Mouse (Mus musculus): ENCODE data around the gene Slc39a11. TPM values are rescaled to one million over a fixed set of nuclear protein-coding genes. Genes with fewer than 3 reads are reported as not detected.
"Not testable (repeated sequence)": the region's sequence is repeated elsewhere in the genome, so short reads cannot be mapped to it uniquely, and the experiment has no call there.

Gene Slc39a11
- polyA plus RNA-seq, 1 experiment from 2014 or later, result 25.4 TPM

DNA sequence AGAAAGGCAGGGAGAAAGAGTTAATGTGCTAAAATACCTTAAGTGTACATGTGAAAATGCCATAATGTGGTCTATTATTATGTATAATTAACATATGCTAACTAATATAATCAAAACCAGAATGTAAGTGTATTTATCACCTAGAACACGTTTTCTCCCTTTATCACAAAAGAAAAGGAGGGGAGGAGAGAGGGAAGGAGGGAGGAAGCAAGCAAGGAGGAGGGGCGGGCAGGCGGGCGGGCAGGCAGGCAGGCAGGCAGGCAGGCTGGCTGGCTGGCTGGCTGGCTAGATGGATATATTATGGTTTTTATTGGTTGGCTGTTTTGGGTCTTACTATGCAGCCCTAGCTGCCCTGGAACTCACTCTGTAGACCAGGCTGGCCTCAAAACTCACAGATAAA, 19.8 kb upstream of the Slc39a11 start:
- WGBS, result 81% methylated on average over 4 of the region's 4 CpGs
- Histone ChIP-seq H3K9me3 (ENCODE audit: low read length) (no peaks in the 10 kb centered on the region), H3K36me3 (ENCODE audit: insufficient read depth, low read length) (peaks cover 24% of the 10 kb centered on the region), H3K27me3 (ENCODE audit: insufficient read depth, low read length) (no peaks in the 10 kb centered on the region), H3K4me3 (ENCODE audit: low read length) (no peak overlapping the region), H3K4me1 (ENCODE audit: insufficient read depth, low read length) (peaks cover 25% of the 10 kb centered on the region), H3K27ac (ENCODE audit: low read length) (no peak overlapping the region), H3K9ac (replicated peaks; ENCODE audit: low read length) (no peak overlapping the region), H3K4me2 (replicated peaks; ENCODE audit: low read depth, low read length) (no peak overlapping the region)
- no peak for ATAC-seq (ENCODE audit: low FRiP score, low TSS enrichment)

DNA sequence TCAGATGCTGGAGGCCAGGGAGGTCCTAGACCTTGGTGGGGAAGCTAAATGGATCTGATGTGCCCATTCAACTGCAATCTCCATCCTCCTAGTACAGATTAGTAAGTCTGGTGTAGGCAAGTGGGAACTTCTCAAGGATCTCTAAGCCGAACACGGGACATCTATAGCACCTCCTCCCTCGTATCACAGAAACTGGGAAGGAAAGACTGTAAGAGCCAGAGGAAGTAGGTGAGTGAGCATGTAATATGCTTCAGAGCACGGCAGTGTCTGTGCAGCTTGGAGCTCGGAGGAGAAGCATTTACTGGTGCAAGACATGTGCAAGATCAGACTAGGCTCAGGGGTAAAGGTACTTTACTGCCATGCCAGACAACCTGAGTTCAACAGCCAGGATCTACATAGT, 19.0 kb upstream of the Slc39a11 start:
- ATAC-seq (ENCODE audit: low FRiP score, low TSS enrichment), result no peak
- Histone ChIP-seq H3K4me3 (ENCODE audit: low read length) (no peak overlapping the region), H3K4me1 (ENCODE audit: insufficient read depth, low read length) (peaks cover 25% of the 10 kb centered on the region), H3K9me3 (ENCODE audit: low read length) (no peaks in the 10 kb centered on the region), H3K36me3 (ENCODE audit: insufficient read depth, low read length) (peaks cover 28% of the 10 kb centered on the region), H3K9ac (replicated peaks; ENCODE audit: low read length) (no peak overlapping the region), H3K4me2 (replicated peaks; ENCODE audit: low read depth, low read length) (no peak overlapping the region), H3K27me3 (ENCODE audit: insufficient read depth, low read length) (no peaks in the 10 kb centered on the region), H3K27ac (ENCODE audit: low read length) (no peak overlapping the region)
- WGBS, result 77% methylated on average over 5 of the region's 5 CpGs

DNA sequence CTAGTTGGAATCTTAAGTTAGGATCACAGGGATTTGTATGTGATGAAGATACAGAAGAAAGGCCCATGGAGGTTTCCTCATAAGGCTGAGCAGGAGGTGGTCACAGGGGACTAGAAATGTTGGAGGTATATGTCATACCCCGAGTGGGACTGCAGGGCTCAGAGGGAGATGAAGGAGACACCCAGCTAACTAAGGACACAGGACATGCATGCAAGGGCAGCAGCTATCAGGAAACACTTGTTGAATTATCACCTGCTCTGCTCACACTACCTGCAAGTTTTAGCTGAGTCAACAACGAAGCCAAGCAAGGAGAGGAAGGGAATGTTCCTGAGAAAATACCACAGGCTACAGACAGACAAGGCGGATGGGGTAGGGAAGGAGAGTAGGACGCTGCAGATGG, 17.8 kb upstream of the Slc39a11 start:
- H3K9ac ChIP-seq (replicated peaks; ENCODE audit: low read length), result 0 out of 2 replicates have a peak overlapping the region, but pooled peaks have one; percentile 13
- H3K4me2 ChIP-seq (replicated peaks; ENCODE audit: low read depth, low read length), result no peak overlapping the region
- no peaks in the 10 kb centered on the region for H3K9me3 ChIP-seq (ENCODE audit: low read length)
- peak overlapping the region; percentile 87 for H3K27ac ChIP-seq (ENCODE audit: low read length)
- peaks cover 25% of the 10 kb centered on the region for H3K4me1 ChIP-seq (ENCODE audit: insufficient read depth, low read length)
- peak; percentile 35; the same call in 1 of the 2 replicates for ATAC-seq (ENCODE audit: low FRiP score, low TSS enrichment)
- no peaks in the 10 kb centered on the region for H3K27me3 ChIP-seq (ENCODE audit: insufficient read depth, low read length)
- peaks cover 24% of the 10 kb centered on the region for H3K36me3 ChIP-seq (ENCODE audit: insufficient read depth, low read length)
- no peak overlapping the region for H3K4me3 ChIP-seq (ENCODE audit: low read length)
- 81% methylated on average over 4 of the region's 4 CpGs for WGBS

DNA sequence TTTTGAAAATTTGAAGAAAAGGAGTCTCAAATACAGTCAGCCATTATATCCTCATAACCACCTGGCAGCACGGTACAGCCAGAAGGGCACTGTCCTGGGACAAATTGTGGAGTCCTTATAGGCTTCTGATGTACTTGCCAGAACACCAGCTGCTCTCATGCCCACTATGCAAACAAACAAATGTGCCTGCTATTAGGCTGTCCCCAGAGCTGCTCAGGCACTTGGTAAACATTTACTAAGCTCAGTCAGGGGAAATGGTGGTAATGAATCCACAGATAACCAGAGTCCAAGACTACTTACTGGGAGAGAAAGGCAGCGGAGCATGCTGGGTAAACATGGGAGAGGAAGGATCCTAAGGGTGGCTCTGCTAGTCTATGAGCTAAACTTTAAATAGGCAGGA, 17.2 kb upstream of the Slc39a11 start:
- peak; percentile 92 for ATAC-seq (ENCODE audit: low FRiP score, low TSS enrichment)
- H3K9ac ChIP-seq (replicated peaks; ENCODE audit: low read length), result no peak overlapping the region
- H3K27me3 ChIP-seq (ENCODE audit: insufficient read depth, low read length), result no peaks in the 10 kb centered on the region
- peaks cover 26% of the 10 kb centered on the region for H3K36me3 ChIP-seq (ENCODE audit: insufficient read depth, low read length)
- H3K4me2 ChIP-seq (replicated peaks; ENCODE audit: low read depth, low read length), result peak overlapping the region; percentile 23; the same call in 1 of the 2 replicates
- no peaks in the 10 kb centered on the region for H3K9me3 ChIP-seq (ENCODE audit: low read length)
- 51% methylated on average over 2 of the region's 2 CpGs for WGBS
- peak overlapping the region; percentile 87 for H3K27ac ChIP-seq (ENCODE audit: low read length)
- H3K4me3 ChIP-seq (ENCODE audit: low read length), result no peak overlapping the region
- H3K4me1 ChIP-seq (ENCODE audit: insufficient read depth, low read length), result peaks cover 25% of the 10 kb centered on the region

DNA sequence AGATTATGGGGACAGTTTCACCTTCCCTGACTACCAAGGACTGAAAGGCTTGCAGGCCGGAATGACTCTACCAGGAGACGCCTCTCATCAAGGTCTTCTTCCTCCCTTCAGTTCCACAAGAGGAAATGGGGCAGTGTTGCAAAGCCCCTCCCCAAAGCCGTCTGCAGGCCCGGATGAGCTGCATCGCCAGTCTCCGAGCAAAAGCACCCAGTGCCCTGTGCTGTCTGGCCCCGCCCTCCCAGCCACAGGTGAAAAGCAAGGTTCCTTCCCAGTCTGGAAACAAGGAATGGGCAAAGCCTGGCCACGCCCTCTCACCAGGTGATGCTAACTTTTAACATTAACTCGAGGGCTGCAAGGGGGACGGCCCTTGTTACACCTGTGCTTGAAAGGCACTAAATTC, 16.8 kb upstream of the Slc39a11 start:
- Histone ChIP-seq H3K4me3 (ENCODE audit: low read length) (no peak overlapping the region), H3K27me3 (ENCODE audit: insufficient read depth, low read length) (no peaks in the 10 kb centered on the region), H3K4me1 (ENCODE audit: insufficient read depth, low read length) (peaks cover 25% of the 10 kb centered on the region), H3K27ac (ENCODE audit: low read length) (peak overlapping the region; percentile 87), H3K36me3 (ENCODE audit: insufficient read depth, low read length) (peaks cover 28% of the 10 kb centered on the region), H3K9me3 (ENCODE audit: low read length) (no peaks in the 10 kb centered on the region), H3K4me2 (replicated peaks; ENCODE audit: low read depth, low read length) (peak overlapping the region; percentile 23; the same call in 1 of the 2 replicates), H3K9ac (replicated peaks; ENCODE audit: low read length) (no peak overlapping the region)
- peak; percentile 72; the same call in 1 of the 2 replicates for ATAC-seq (ENCODE audit: low FRiP score, low TSS enrichment)
- 37% methylated on average over 10 of the region's 10 CpGs for WGBS

DNA sequence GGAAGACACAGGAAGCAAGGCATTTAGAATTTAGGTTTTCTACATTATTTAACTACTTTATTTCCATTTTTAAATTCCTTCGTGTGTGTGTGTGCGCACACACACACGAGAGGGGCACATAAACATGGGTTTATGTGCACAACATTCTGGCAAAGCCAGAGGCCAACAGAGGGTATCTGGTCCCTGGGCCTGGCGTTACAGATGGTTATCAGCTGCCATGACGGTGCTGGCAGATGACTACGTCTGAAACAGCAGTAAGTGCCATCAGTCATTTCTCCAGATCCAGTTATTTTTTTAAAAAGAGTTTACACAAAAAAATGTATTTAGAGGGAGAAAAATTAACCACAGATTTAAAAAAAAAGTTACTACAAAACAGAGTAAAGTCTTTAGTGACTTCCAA, 16.3 kb upstream of the Slc39a11 start:
- Histone ChIP-seq H3K4me1 (ENCODE audit: insufficient read depth, low read length) (peaks cover 25% of the 10 kb centered on the region), H3K4me2 (replicated peaks; ENCODE audit: low read depth, low read length) (0 out of 2 replicates have a peak overlapping the region, but pooled peaks have one; percentile 23), H3K27me3 (ENCODE audit: insufficient read depth, low read length) (no peaks in the 10 kb centered on the region), H3K9ac (replicated peaks; ENCODE audit: low read length) (no peak overlapping the region), H3K27ac (ENCODE audit: low read length) (peak overlapping the region; percentile 87), H3K9me3 (ENCODE audit: low read length) (no peaks in the 10 kb centered on the region), H3K36me3 (ENCODE audit: insufficient read depth, low read length) (peaks cover 31% of the 10 kb centered on the region), H3K4me3 (ENCODE audit: low read length) (no peak overlapping the region)
- ATAC-seq (ENCODE audit: low FRiP score, low TSS enrichment), result no peak
- WGBS, result 69% methylated on average over 6 of the region's 6 CpGs

DNA sequence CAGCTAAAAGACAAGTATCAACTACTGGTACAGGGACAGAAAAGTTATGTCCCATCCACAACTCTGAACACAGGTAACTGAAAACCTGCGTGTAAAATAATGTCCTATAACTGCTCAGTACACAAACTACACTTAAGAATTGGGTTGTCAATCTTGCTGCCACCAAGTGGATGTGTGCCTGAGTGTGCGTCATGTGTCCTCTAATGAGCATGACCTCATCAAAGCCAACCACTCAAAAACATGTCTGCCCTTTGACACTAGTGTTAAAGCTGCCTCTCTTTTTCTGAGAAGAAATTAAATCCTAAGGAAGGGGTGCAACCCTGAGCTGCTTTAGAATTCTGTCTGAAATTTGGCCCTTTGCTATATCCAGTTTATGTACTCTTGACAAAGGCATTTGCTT, 14.4 kb upstream of the Slc39a11 start:
- Histone ChIP-seq H3K9ac (replicated peaks; ENCODE audit: low read length) (no peak overlapping the region), H3K4me1 (ENCODE audit: insufficient read depth, low read length) (peaks cover 28% of the 10 kb centered on the region), H3K9me3 (ENCODE audit: low read length) (no peaks in the 10 kb centered on the region), H3K27me3 (ENCODE audit: insufficient read depth, low read length) (no peaks in the 10 kb centered on the region), H3K4me3 (ENCODE audit: low read length) (no peak overlapping the region), H3K36me3 (ENCODE audit: insufficient read depth, low read length) (peaks cover 47% of the 10 kb centered on the region), H3K4me2 (replicated peaks; ENCODE audit: low read depth, low read length) (no peak overlapping the region), H3K27ac (ENCODE audit: low read length) (no peak overlapping the region)
- 80% methylated on average over 2 of the region's 2 CpGs for WGBS
- ATAC-seq (ENCODE audit: low FRiP score, low TSS enrichment), result no peak

DNA sequence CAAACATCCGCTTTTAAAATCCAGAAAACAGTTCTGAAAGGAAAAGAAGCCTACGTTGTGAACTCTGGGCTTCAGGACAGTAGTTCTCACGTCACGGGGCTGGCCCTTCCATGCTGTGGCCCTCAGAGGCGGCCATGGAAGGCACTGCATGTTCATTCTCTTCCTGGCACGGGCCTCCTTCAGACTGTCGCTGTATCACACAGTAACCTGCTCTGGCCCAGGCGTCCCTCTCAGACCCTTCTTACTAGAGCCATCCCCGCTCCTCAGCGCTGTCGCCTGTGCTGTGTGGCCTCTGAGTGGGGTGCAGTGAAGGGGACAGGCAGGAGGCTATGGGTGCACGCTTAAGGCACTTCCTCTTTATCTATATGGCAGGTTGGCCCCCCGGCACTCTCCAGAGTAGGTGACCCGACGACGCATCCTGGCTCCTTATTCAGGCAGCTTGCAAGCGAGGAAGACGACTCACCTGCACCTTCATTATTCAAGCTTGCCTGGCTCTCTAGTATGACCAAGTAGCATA, 12.0 kb upstream of the Slc39a11 start:
- Histone ChIP-seq H3K27me3 (ENCODE audit: insufficient read depth, low read length) (no peaks in the 10 kb centered on the region), H3K27ac (ENCODE audit: low read length) (no peak overlapping the region), H3K9ac (replicated peaks; ENCODE audit: low read length) (no peak overlapping the region), H3K4me3 (ENCODE audit: low read length) (no peak overlapping the region), H3K36me3 (ENCODE audit: insufficient read depth, low read length) (peaks cover 65% of the 10 kb centered on the region), H3K9me3 (ENCODE audit: low read length) (no peaks in the 10 kb centered on the region), H3K4me2 (replicated peaks; ENCODE audit: low read depth, low read length) (no peak overlapping the region), H3K4me1 (ENCODE audit: insufficient read depth, low read length) (peaks cover 19% of the 10 kb centered on the region)
- no peak for ATAC-seq (ENCODE audit: low FRiP score, low TSS enrichment)
- WGBS, result 93% methylated on average over 18 of the region's 18 CpGs

DNA sequence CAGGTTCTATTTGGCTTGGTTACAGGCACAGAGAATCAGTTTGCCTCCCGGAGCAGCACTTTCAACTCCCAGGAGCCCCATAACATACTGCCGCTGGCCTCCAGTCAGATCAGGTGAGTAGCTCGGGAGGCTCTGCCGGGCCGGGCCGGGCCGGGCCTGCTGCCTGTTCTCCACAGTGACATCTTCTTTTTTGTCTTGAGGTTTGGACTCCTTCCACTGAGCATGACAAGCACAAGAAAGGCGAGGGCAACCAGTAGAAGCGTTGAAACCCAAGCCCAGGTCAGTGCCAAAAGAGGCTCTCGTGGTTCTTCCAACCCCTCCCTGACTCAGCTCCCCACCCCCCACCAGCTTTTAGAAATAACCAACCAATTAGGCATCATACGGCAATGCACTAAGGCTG, 11.1 kb upstream of the Slc39a11 start:
- H3K4me3 ChIP-seq (ENCODE audit: low read length), result no peak overlapping the region
- H3K4me1 ChIP-seq (ENCODE audit: insufficient read depth, low read length), result peaks cover 14% of the 10 kb centered on the region
- ATAC-seq (ENCODE audit: low FRiP score, low TSS enrichment), result no peak
- H3K27me3 ChIP-seq (ENCODE audit: insufficient read depth, low read length), result no peaks in the 10 kb centered on the region
- H3K4me2 ChIP-seq (replicated peaks; ENCODE audit: low read depth, low read length), result no peak overlapping the region
- no peak overlapping the region for H3K27ac ChIP-seq (ENCODE audit: low read length)
- H3K9me3 ChIP-seq (ENCODE audit: low read length), result no peaks in the 10 kb centered on the region
- 92% methylated on average over 11 of the region's 11 CpGs for WGBS
- peaks cover 75% of the 10 kb centered on the region for H3K36me3 ChIP-seq (ENCODE audit: insufficient read depth, low read length)
- no peak overlapping the region for H3K9ac ChIP-seq (replicated peaks; ENCODE audit: low read length)

DNA sequence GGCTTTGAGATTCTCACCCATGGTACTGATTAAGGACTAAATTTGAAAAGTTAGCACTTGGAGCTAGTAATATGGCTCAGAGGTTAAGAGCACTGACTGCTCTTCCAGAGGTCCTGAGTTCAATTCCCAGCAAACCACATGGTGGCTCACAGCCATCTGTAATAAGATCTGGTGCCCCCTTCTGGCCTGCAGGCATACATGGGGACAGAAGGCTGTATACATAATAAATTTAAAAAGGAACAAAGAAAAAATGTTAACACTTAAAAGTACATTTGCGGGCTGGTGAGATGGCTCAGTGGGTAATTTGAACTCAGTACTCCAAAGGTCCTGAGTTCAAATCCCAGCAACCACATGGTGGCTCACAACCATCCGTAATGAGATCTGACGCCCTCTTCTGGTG, 10.3 kb upstream of the Slc39a11 start:
- H3K27ac ChIP-seq (ENCODE audit: low read length); ATAC-seq (ENCODE audit: low FRiP score, low TSS enrichment); H3K27me3 ChIP-seq (ENCODE audit: insufficient read depth, low read length); H3K4me2 ChIP-seq (replicated peaks; ENCODE audit: low read depth, low read length); H3K9me3 ChIP-seq (ENCODE audit: low read length); H3K9ac ChIP-seq (replicated peaks; ENCODE audit: low read length); H3K4me3 ChIP-seq (ENCODE audit: low read length): not testable (repeated sequence)
- Histone ChIP-seq H3K36me3 (ENCODE audit: insufficient read depth, low read length) (peaks cover 82% of the 10 kb centered on the region), H3K4me1 (ENCODE audit: insufficient read depth, low read length) (peaks cover 14% of the 10 kb centered on the region)
- 93% methylated on average over 3 of the region's 3 CpGs for WGBS

Measured in kidney, embryonic 16.5 days (tissue).